Mouse (Mus musculus) small intestine, adult 2 months (tissue): ENCODE results near the gene Tmem184a.

ENCODE experiments used
- CTCF ChIP-seq: fragments of 200-500 bp; IDR thresholded peaks from 2 replicates; pipeline ENCODE4 v1.5.1; 2012; ENCODE audit warnings: low read depth, mild to moderate bottlenecking, control low read depth, inconsistent platforms, low read length, moderate library complexity, mixed read lengths; ENCODE audit not compliant: insufficient replicate concordance, insufficient read length; ENCODE audit errors: extremely low read depth
- POLR2A ChIP-seq: fragments of 200-500 bp; IDR thresholded peaks from 2 replicates; pipeline ENCODE4 v1.6.1; 2012; ENCODE audit warnings: low read depth, mild to moderate bottlenecking, control low read depth, inconsistent platforms, low read length, moderate library complexity

GRCm38 (mm10) chr5:139754753-139755152, 65.0 kb downstream of the Tmem184a start:
- TF ChIP-seq POLR2A, result no peak
- peak; percentile 72 for TF ChIP-seq CTCF
